Mouse (Mus musculus) myocyte (in vitro differentiated cells): ENCODE measurements around the gene Nop9.

Source experiments
- MAX ChIP-seq: IDR thresholded peaks from one replicate; pipeline ENCODE4 v1.6.1; 2011; ENCODE audit warnings: low read depth, mild to moderate bottlenecking, control low read depth
- MYOG ChIP-seq, 3 experiments: IDR thresholded peaks; one replicate each; pipeline ENCODE4 v1.6.1; 2011; ENCODE audit warnings: control low read depth in 2 of 3, low read depth in 2 of 3, mild to moderate bottlenecking in 2 of 3; ENCODE audit not compliant: insufficient read length in 2 of 3, control insufficient read depth in 1 of 3, insufficient read depth in 1 of 3
- POLR2A ChIP-seq: IDR thresholded peaks from one replicate; pipeline ENCODE4 v1.6.1; 2011; ENCODE audit warnings: low read depth, mild to moderate bottlenecking, control low read depth, moderate library complexity; ENCODE audit not compliant: insufficient read length

DNA sequence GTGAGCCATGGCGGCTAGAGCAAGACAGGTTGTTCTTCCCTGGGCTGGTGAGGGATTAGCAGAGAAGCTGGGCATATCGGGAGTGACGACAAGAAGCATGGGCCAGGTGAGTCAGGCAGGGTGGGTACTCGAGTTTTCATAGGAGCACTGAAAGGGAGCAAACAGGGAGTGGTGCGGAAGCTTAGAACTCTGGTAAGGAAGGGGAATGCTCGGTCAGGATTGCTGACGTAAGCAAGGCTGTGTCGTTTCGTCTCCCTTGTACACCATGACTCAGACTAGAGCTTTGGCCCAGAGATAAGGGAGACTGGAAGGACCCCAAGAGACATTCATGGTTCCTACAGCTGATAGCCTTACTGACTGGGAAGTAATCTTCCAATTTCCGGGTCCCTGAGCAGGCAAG, 11.6 kb upstream of the Nop9 start:
- TF ChIP-seq POLR2A (no peak), MAX (no peak), MYOG (IDR thresholded peaks at IDR 0.05; ENCODE audit: control insufficient read depth in 1 of 3, insufficient read depth in 1 of 3, insufficient read length in 2 of 3, low read depth in 2 of 3) (no peak)
